Mouse (Mus musculus) liver, embryonic 12.5 days (tissue): ENCODE measurements around the gene Rapgef4. TPM values are rescaled to one million over a fixed set of nuclear protein-coding genes. Genes with fewer than 3 reads are reported as not detected.

ENCODE experiments used
- ATAC-seq: fragments of 200-750 bp; cut with Nextera tagmentation; 2 replicates; pipeline ENCODE4 v1.8.0; 2017; ENCODE audit warnings: moderate number of reproducible peaks, mild to moderate bottlenecking, moderate library complexity
- H3K27ac ChIP-seq: fragments of 300-500 bp; sonication (generic); 2 replicates; pipeline ENCODE4 v1.5.1; 2016; ENCODE audit warnings: mild to moderate bottlenecking
- H3K27me3 ChIP-seq: fragments of 300-500 bp; sonication (generic); replicated peaks from 2 replicates; pipeline ENCODE4 v1.6.1; 2016; ENCODE audit warnings: mild to moderate bottlenecking, moderate library complexity
- H3K36me3 ChIP-seq: fragments of 300-500 bp; sonication (generic); 2 replicates; pipeline ENCODE4 v1.6.1; 2016; ENCODE audit warnings: mild to moderate bottlenecking, moderate library complexity
- H3K4me1 ChIP-seq: fragments of 300-500 bp; sonication (generic); 2 replicates; pipeline ENCODE4 v1.6.1; 2016
- H3K4me2 ChIP-seq: fragments of 300-500 bp; sonication (generic); 2 replicates; pipeline ENCODE4 v1.6.1; 2016; ENCODE audit warnings: mild to moderate bottlenecking, moderate library complexity
- H3K4me3 ChIP-seq: fragments of 300-500 bp; sonication (generic); 2 replicates; pipeline ENCODE4 v1.5.1; 2016; ENCODE audit warnings: mild to moderate bottlenecking, moderate library complexity
- H3K9ac ChIP-seq: fragments of 300-500 bp; sonication (generic); 2 replicates; pipeline ENCODE4 v1.6.1; 2016; ENCODE audit warnings: mild to moderate bottlenecking, moderate library complexity
- H3K9me3 ChIP-seq: fragments of 300-500 bp; sonication (generic); replicated peaks from 2 replicates; pipeline ENCODE4 v1.6.1; 2016; ENCODE audit warnings: mild to moderate bottlenecking, moderate library complexity
- WGBS: fragments of 180-500 bp; shearing (Covaris S2); methylation state at CpG from one replicate; pipeline ENCODE4 v1.1.7; 2016; ENCODE audit not compliant: insufficient replicate concordance; 5-methylcytosine and 5-hydroxymethylcytosine counted together
- polyA plus RNA-seq: library from polyadenylated mRNA; unstranded; fragments of >200 nt; fragmentation: Nextera tagmentation; extraction: Ambion mirVana; gene quantifications from 2 replicates; pipeline ENCODE4 v1.2.1, GENCODE M21; 2016

Rapgef4 gene
- 3.6 and 3.8 TPM in 2 replicates for polyA plus RNA-seq

DNA sequence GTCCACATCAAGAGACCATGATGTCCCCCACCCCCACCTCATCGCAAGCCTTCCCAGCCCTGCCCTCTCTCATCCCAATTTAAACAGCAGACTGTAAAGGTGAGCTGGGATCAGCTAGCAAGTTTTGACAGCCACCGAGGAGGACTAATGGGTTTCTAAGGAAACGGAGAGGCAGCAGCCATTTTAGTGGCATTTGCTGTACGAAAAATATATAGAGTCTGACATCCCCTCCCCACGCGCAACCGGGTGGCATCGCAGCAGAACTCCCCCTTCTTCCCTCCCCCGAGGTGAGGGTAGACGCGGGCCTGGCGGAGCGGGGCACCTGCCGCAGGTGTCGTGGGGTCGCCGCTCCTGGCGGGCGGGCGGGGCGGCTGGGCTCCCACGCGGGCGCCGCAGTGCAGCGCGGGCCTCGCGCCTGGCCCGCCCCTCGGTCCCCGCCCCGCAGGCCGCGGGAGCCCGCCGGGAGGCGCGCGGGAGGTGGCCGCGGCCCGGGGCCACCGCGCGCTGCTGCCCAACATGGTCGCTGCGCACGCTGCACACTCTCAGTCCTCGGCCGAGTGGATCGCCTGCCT, at the start of gene Rapgef4:
Gene Rapgef4 (plus strand): TSS at position 470 of the 572 bp plus-strand sequence.
- Histone ChIP-seq H3K4me3 (peak within 1 kb of the TSS; percentile 55), H3K4me1 (peaks cover 20% of the 10 kb centered on the region; the same call in 1 of the 2 replicates), H3K9ac (peak within 1 kb of the TSS; percentile 27; the same call in 1 of the 2 replicates), H3K4me2 (peak within 1 kb of the TSS; percentile 74), H3K9me3 (no peaks in the 10 kb centered on the region), H3K36me3 (no peaks in the 10 kb centered on the region), H3K27me3 (peaks cover 45% of the 10 kb centered on the region), H3K27ac (no peak within 1 kb of the TSS)
- 2% methylated on average over 52 of the region's 52 CpGs for WGBS
- ATAC-seq, result peak; percentile 30; the same call in 1 of the 2 replicates

DNA sequence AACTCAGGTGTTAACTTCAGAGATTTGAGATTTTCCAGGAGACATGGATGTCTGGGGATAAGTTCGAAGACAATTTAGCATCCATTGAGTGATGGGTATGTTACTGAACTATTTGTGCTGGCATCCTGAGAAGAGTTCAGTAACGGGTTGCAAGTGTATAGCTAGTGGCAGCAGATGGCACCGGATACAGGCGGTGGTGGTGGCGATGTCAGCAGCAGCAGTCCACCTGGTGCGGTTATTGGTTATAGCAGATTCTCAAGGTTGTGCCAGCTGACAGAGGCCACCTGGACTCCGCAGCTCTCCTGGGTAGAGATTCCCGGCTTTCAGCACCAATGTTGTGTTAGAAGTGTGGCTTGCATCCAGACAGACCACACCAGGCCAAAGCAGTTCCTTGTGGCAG, 47.0 kb upstream of the Rapgef4 start:
- ATAC-seq, result no peak
- Histone ChIP-seq H3K9me3 (no peaks in the 10 kb centered on the region), H3K4me1 (no peaks in the 10 kb centered on the region), H3K4me2 (no peak overlapping the region), H3K27ac (no peak overlapping the region), H3K4me3 (no peak overlapping the region), H3K9ac (no peak overlapping the region), H3K27me3 (peaks cover 10% of the 10 kb centered on the region; the same call in 1 of the 2 replicates), H3K36me3 (no peaks in the 10 kb centered on the region)
- WGBS, result 78% methylated on average over 8 of the region's 8 CpGs

DNA sequence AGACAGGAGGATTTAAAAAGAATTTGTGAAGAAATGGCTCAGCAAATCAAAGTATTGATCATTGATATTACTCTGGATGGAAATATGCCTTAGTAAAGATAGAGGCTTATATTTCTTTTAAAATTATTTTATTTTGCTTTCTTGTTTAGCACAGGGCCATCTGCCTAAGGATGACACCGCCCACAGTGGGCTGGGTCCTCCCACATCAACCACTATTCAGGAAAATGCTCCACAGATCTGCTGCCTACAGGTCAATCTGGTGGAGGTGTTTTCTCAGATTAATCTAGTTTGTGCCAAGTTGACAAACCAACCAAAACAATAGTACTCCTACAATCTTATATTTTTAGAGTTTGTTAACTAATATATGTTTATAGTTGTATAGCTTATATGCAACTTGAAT, 44.3 kb upstream of the Rapgef4 start:
- Histone ChIP-seq H3K9ac (no peak overlapping the region), H3K4me2 (no peak overlapping the region), H3K4me3 (no peak overlapping the region), H3K36me3 (no peaks in the 10 kb centered on the region), H3K27me3 (peaks cover 9% of the 10 kb centered on the region; the same call in 1 of the 2 replicates), H3K9me3 (no peaks in the 10 kb centered on the region), H3K4me1 (no peaks in the 10 kb centered on the region), H3K27ac (no peak overlapping the region)
- WGBS, result 57% methylated on average over 1 of the region's 1 CpGs
- ATAC-seq, result no peak

DNA sequence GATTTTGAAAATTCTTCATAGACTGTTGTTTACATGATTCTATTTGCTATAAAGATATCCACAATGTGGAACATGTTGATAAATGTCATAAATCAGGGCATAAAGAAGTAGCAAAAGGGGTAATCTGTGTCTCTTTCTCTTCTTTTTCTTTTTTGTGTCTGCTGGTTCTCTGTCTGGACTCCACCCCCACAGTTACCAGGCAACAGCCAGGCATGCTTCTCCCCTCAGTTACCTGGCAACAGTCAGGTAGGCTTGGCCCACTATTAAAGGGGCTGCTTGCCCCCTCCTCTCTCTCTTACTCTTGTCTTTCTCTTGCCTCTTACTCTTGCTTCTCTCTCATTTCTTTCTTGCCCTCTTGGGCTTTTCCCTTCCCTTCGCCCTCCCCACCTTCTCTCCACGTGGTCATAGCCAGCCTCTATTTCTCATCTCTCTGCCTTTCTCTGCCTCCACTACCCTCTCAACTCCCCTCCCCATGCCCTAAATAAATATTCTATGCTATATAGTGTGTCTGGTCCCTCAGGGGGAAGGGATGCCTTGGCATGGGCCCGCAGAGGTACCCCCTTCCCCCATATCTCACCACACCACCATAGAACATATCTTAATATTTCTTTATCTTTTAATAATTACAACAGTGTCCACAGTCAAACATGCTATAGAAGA, 43.3 kb upstream of the Rapgef4 start:
- Histone ChIP-seq H3K4me3 (no peak overlapping the region), H3K4me2 (no peak overlapping the region), H3K27me3 (no peaks in the 10 kb centered on the region; the same call in 1 of the 2 replicates), H3K27ac (no peak overlapping the region), H3K4me1 (no peaks in the 10 kb centered on the region), H3K9me3 (no peaks in the 10 kb centered on the region), H3K9ac (no peak overlapping the region), H3K36me3 (no peaks in the 10 kb centered on the region)
- ATAC-seq, result no peak
- 63% methylated on average over 3 of the region's 3 CpGs for WGBS

- Histone ChIP-seq H3K27ac (no peak overlapping the region), H3K36me3 (no peaks in the 10 kb centered on the region), H3K9me3 (no peaks in the 10 kb centered on the region), H3K4me1 (no peaks in the 10 kb centered on the region), H3K4me2 (no peak overlapping the region), H3K9ac (no peak overlapping the region), H3K4me3 (no peak overlapping the region), H3K27me3 (no peaks in the 10 kb centered on the region; the same call in 1 of the 2 replicates)
- ATAC-seq, result no peak
- WGBS, result 65% methylated on average over 6 of the region's 6 CpGs
These were observed 42.2 kb upstream of the Rapgef4 start for GRCm38 (mm10) chr2:71938716-71939393.

DNA sequence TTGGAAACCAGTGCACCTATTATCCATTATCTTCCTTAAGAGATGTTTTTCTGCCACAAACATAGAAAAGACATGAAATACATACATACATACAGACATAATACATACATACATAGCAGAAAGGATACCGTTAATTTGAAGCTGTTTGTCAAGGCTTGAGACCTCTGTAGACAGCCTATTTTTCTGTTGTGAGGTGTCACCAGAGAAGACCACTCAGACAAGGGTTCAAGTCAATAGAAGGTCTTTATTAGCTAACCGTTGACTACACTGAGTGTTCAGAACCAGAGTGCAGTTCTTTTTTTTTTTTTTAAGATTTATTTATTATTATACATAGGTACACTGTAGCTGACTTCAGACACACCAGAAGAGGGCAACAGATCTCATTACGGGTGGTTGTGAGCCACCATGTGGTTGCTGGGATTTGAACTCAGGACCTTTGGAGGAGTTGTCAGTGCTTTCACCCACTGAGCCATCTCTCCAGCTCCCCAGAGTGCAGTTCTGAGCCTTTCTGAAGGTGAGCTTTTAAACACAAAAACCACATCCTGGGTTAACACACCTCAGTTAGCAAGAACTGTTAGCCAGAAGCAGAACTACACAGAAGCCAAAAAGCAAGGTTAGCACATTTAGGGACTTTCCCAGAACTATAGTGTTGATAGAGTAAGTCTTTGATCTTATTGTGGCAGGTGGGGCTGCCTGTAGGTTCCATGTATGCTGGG, 39.9 kb upstream of the Rapgef4 start:
- WGBS, result 76% methylated on average over 3 of the region's 3 CpGs
- no peaks in the 10 kb centered on the region for H3K36me3 ChIP-seq
- H3K27ac ChIP-seq, result no peak overlapping the region
- no peak overlapping the region for H3K4me3 ChIP-seq
- H3K4me1 ChIP-seq, result no peaks in the 10 kb centered on the region
- no peak overlapping the region for H3K4me2 ChIP-seq
- no peak overlapping the region for H3K9ac ChIP-seq
- no peak for ATAC-seq
- no peaks in the 10 kb centered on the region for H3K27me3 ChIP-seq
- no peaks in the 10 kb centered on the region for H3K9me3 ChIP-seq

- no peak for ATAC-seq
- Histone ChIP-seq H3K27ac (no peak overlapping the region), H3K27me3 (no peaks in the 10 kb centered on the region), H3K9ac (no peak overlapping the region), H3K4me1 (no peaks in the 10 kb centered on the region), H3K4me3 (no peak overlapping the region), H3K9me3 (no peaks in the 10 kb centered on the region), H3K4me2 (no peak overlapping the region), H3K36me3 (no peaks in the 10 kb centered on the region)
- WGBS, result 73% methylated on average over 5 of the region's 5 CpGs
These were observed 39.3 kb upstream of the Rapgef4 start for GRCm38 (mm10) chr2:71941721-71942087.

DNA sequence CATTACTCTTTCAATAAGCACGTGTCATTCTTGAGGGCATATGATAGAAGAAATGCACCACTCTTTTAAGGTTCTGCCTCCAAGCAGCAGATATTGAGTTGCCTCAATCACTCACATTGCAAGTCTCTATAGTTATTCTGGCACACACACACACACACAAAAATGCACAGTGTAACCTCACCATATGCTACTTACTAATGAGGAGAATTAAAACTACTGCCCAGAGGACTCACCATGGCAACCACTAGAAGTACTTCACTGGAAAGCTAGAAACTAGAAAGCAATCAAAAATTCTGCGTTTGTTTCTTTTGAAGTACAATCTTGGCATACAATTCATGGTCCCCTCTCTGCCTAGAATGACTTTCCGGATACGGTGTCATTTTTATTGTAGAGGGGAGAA, 29.8 kb upstream of the Rapgef4 start:
- H3K27ac ChIP-seq, result no peak overlapping the region
- no peak for ATAC-seq
- no peaks in the 10 kb centered on the region for H3K27me3 ChIP-seq
- 74% methylated on average over 4 of the region's 4 CpGs for WGBS
- H3K9me3 ChIP-seq, result no peaks in the 10 kb centered on the region
- no peak overlapping the region for H3K9ac ChIP-seq
- H3K36me3 ChIP-seq, result no peaks in the 10 kb centered on the region
- no peak overlapping the region for H3K4me2 ChIP-seq
- no peak overlapping the region for H3K4me3 ChIP-seq
- no peaks in the 10 kb centered on the region for H3K4me1 ChIP-seq

DNA sequence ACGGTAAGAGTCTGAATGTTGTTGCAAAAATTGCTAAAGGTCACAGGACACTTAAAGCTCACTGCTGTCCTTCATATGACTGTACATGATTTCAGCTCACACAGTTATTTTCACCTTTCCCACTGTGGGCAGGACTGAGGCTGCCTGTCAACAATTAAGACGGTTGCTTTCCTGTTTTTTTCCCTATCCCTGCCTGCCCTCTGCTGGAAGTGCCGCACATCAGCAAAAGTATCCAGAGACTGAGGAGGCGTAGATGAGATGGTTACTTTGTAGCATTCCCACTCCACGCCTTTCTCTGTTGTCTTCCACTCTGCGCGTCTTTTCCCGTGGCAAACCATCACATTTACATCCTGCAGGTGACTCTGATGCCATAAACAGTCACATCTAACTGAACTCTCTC, 25.4 kb upstream of the Rapgef4 start:
- Histone ChIP-seq H3K27ac (no peak overlapping the region), H3K27me3 (no peaks in the 10 kb centered on the region), H3K36me3 (no peaks in the 10 kb centered on the region), H3K4me2 (no peak overlapping the region), H3K9ac (no peak overlapping the region), H3K4me3 (no peak overlapping the region), H3K4me1 (no peaks in the 10 kb centered on the region), H3K9me3 (no peaks in the 10 kb centered on the region)
- ATAC-seq, result no peak
- WGBS, result 13% methylated on average over 8 of the region's 8 CpGs

DNA sequence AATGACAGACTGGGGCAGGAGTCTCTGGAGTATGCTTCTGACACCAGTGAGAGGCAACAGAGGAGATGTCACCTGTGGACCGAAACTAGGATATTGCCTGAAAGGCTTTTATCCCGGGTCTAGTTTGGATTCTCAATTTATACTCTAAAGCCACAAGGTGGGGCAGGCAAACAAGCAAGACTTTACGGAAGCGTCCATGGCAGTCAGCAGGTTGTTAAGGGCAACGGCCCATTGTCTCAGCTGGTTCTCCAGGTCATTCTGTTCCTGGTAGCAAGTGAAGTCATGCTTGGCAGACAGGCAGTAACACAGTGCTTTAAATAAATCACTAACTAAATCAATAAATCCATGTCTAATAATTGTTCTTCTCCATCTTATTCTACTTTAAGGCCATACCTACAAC, 24.6 kb upstream of the Rapgef4 start:
- Histone ChIP-seq H3K4me2 (no peak overlapping the region), H3K36me3 (no peaks in the 10 kb centered on the region), H3K4me1 (no peaks in the 10 kb centered on the region), H3K9ac (no peak overlapping the region), H3K4me3 (no peak overlapping the region), H3K27ac (no peak overlapping the region), H3K27me3 (no peaks in the 10 kb centered on the region), H3K9me3 (no peaks in the 10 kb centered on the region)
- WGBS, result 63% methylated on average over 5 of the region's 5 CpGs
- ATAC-seq, result no peak

DNA sequence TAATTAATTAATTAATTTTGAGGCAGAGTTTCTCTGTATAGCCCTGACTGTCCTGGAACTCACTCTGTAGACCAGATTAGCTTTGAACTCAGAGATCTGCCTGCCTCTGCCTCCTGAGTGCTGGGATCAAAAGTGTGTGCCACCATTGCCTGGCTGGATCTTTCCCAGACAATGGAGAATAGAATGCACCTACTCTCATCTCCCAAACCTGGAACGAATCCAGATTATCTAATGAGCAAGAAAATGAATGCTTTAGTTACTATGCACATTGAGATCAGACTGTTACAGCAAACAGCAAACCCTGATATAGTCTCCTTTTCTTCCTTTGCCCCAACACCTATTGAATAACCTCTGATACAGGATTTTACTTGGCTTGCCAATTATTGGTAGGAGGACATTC, 23.1 kb upstream of the Rapgef4 start:
- Histone ChIP-seq H3K27me3 (no peaks in the 10 kb centered on the region), H3K9ac (no peak overlapping the region), H3K36me3 (no peaks in the 10 kb centered on the region), H3K4me2 (no peak overlapping the region), H3K9me3 (no peaks in the 10 kb centered on the region), H3K27ac (no peak overlapping the region), H3K4me1 (no peaks in the 10 kb centered on the region), H3K4me3 (no peak overlapping the region)
- no peak for ATAC-seq
- 62% methylated on average over 1 of the region's 1 CpGs for WGBS

- H3K4me2 ChIP-seq, result no peak overlapping the region
- H3K9me3 ChIP-seq, result no peaks in the 10 kb centered on the region
- ATAC-seq, result no peak
- H3K4me1 ChIP-seq, result no peaks in the 10 kb centered on the region
- no peaks in the 10 kb centered on the region for H3K36me3 ChIP-seq
- no peak overlapping the region for H3K9ac ChIP-seq
- H3K27ac ChIP-seq, result no peak overlapping the region
- no peak overlapping the region for H3K4me3 ChIP-seq
- H3K27me3 ChIP-seq, result no peaks in the 10 kb centered on the region
- WGBS, result 81% methylated on average over 3 of the region's 3 CpGs
These were observed 22.6 kb upstream of the Rapgef4 start for GRCm38 (mm10) chr2:71958393-71958792.
